Mouse (Mus musculus) layer of hippocampus, postnatal 25 days (tissue): Measurements from ENCODE around the gene Prrg2. TPM values are rescaled to one million over a fixed set of nuclear protein-coding genes. Genes with fewer than 3 reads are reported as not detected.
A peak's percentile ranks its signal among the peaks of the same experiment; 100 is the strongest.
"Not testable (repeated sequence)": the region's sequence is repeated elsewhere in the genome, so short reads cannot be mapped to it uniquely, and the experiment has no call there.

Source experiments
- DNase-seq, 2 experiments: peaks; one replicate each; pipeline ENCODE4 v3.0.0; 2022; ENCODE audit warnings: mixed read lengths in 2 of 2, low spot score in 1 of 2; ENCODE audit errors: extremely low spot score in 1 of 2
- total RNA-seq, 2 experiments: library from RNA; stranded (reverse); gene quantifications; 2 replicates each; pipeline ENCODE4 v1.2.3; 2021

Gene Prrg2
- total RNA-seq, 2 experiments from 2014 or later, result 5.6 to 6.6 TPM

- DNase-seq, result no peak
Observed at GRCm38 (mm10) chr7:45040851-45041250, 21.6 kb downstream of the Prrg2 start.

GRCm38 (mm10) chr7:45038411-45038810 lies 24.1 kb downstream of the Prrg2 start:
- no peak for DNase-seq

- peak in 1 of 2 experiments; percentile 59 for DNase-seq
Observed at GRCm38 (mm10) chr7:45037720-45038361, 24.6 kb downstream of the Prrg2 start.

GRCm38 (mm10) chr7:45036702-45037101 lies 25.8 kb downstream of the Prrg2 start:
- DNase-seq, result no peak

DNA sequence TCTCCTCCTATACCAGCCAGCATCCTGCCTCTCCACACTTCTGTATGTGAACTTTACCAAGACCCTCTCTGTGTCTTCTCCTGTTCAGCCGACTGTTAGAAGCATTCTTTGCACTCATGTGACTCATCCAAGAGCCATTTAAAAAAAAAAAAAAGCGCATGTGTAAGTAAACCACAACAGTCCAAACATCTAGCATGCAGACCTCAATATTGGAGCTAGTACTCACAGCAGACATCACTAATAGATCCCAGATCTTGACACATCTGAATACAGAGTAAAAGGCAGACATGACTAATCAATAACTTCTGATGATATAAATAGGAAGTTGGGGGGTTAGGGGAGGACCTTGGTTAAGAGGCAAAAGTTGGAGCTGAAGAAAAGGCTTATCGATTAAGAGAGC lies 26.8 kb downstream of the Prrg2 start:
- DNase-seq, result no peak

DNA sequence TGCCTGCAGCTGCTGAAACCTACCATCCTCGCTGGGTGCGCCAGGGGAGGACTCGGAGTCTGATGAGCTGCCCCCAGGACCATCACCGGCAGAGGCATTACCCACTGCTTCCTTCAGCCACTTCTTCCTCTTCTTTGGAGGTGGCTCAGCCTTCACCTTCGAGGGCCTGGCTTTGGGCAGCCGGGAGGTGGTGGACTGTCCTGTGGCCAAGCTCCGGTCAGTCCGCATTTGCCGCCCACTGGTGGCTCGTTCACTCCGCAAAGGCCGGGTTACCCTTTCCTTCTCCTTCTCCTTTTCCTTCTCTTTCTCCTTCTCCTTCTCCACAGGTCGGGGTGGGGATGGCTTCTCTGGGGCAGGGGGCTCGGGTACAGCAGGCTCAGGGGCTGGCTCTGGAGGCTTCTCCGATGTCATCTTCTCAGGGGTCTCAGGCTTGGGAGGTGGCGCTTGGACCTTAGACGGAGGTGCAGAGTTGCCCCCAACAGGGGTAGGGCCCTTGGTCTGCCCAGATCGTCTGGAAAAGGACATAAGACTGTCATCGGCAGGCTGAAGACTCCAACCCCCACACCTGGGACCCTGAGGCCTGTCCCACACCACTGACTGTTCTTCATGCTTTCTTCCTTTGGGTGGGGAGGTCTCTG lies 28.6 kb downstream of the Prrg2 start:
- no peak for DNase-seq

DNA sequence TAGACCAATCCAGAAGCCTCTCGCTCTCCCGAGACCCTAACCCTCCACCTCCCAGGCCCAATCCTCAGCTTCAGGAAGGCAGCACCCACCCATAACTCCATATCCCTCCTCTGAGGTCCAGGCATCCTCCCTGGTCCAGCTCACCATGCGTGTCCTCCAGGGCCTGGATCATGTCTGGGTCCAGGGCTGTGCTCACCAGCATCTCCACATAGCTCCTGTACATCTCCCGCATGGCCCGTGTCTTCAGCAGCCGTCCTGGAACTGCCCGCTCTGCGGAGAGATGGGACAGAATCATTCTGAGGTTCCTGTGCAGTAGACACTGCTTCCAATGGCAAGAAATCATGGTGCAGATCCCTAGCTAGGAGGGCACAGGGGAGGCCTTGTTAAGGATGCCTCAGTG lies 31.6 kb downstream of the Prrg2 start:
- no peak for DNase-seq

- no peak for DNase-seq
Observed at GRCm38 (mm10) chr7:45029995-45030394, 32.5 kb downstream of the Prrg2 start.

DNA sequence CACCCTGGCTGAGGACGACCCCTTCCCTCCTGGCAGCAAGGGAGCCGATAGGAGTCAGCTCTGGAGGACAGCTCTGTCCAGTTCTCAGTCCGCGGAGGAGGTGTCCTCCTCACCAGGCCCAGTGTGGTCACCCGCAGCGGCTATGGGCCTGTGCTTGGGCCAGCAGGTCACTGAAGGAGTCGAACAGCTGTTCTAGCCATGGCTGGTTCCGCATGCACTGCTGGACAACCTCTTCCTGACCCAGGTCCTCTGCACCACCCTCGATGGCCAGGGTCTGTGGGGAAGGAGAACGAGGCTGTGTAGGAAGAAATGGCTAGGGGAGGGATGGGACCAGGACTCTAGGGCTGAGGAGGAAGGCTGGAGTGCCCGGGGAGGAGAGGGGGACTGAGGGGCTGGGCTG lies 34.1 kb downstream of the Prrg2 start:
- DNase-seq, result no peak

GRCm38 (mm10) chr7:45027761-45028160 lies 34.7 kb downstream of the Prrg2 start:
- DNase-seq, result no peak

- no peak for DNase-seq
Observed at GRCm38 (mm10) chr7:45026256-45026655, 36.2 kb downstream of the Prrg2 start.

- no peak for DNase-seq
Observed at GRCm38 (mm10) chr7:45025601-45026220, 36.8 kb downstream of the Prrg2 start.

- no peak for DNase-seq
Observed at GRCm38 (mm10) chr7:45024281-45025248, 37.9 kb downstream of the Prrg2 start.

- not testable (repeated sequence) for DNase-seq
Observed at GRCm38 (mm10) chr7:45023711-45024110, 38.8 kb downstream of the Prrg2 start.

DNA sequence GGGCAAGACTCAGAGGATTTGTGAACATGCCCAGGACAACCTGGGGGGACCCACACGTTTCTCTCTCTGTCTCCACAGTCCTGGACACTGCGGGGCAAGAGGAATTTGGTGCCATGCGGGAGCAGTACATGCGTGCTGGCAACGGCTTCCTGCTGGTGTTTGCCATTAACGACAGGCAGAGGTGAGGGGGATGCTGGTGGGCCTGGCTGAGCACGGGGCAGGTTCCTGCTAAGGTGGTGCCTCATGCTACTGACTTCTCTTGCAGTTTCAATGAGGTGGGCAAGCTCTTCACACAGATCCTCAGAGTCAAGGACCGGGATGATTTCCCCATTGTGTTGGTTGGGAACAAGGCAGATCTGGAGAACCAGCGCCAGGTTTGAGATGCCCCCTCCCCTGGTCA lies 42.3 kb downstream of the Prrg2 start:
- DNase-seq, result no peak

DNA sequence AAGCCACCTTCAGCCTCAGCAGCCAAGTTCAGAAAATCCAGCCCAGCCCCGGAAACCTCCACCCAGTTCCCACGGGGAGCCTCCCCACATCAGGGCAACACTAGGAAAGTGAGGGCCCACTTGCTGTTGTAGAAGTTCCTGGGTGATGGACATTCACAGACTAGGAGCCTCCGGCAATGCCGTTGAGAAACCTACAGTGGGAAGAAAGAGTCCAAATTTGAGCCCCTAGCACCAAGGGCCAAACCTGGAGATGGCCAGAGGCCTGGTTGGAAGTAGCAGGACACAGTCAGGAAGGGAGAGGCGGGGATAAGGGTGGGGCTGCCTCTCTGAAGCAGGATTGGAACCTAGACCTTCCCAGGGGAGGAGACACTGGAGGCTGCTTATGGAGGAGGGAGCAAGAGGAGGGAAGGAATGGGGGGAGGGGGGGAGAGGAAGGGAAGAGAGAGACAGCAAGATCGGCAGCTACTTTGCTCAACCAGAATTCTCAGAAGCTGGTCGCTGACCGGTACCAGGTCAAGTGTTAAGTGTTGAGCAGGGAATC lies 43.4 kb downstream of the Prrg2 start:
- DNase-seq, result no peak

DNA sequence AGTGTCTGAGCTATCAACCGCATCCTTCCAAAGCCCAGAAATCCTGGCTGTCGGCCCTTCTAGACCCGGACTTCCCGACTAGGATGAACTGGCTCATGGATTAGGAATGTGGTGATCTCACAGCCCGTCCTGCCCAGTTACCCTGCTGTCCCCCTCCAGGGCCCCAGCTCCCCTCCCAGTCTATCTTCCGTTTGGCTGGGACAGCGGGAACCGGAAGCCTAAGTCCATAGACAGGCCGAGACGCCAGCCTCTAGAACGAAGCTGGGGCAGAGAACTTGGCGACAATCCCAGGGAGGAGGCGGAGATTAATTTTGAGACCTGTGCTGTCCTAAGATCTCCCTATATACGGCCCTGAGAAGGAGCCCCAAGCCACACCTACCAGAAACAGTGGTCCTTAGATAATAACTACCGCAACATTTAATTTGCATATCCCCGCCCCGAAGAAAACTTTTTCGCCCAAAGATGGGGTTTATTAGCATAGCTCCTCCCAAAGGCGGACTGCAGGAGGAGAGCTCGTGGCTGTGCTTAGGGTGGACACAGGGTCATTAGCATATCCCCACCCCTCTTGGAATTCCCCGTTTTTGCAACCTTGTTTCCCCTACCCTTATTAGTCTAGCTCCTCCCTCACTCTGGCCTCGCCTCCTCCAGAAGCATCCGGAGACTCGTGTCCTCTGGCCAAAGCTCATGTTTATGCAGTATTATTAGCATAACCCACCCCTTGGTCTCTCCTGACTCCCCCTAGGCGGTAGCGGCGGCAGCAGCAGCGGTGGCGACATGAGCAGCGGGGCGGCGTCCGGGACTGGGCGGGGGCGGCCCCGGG lies 45.0 kb downstream of the Prrg2 start, which contains the start of gene Rras:
Gene Rras (plus strand): TSS at position 720 of the 820 bp plus-strand sequence.
- DNase-seq, result peak; percentile 51 to 56

DNA sequence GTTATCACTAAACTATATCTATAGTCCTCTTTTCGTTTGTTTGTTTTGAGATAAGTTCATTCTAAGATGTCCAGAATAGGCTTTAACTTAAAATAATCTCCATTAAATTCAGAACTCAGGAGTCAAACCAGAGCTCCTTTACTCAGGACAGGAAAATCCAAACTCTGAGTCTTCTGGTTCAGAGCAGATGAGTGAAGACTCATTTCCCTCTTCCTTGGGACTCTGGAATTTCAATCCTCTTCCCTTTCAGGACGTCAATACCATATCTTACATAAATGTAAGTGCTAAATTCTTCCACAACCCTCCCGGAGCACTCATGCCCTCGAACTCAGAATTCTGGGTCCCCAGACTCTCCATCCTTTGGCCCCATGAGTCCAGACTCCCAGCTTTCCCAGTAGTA lies 45.7 kb downstream of the Prrg2 start:
- DNase-seq, result no peak

DNA sequence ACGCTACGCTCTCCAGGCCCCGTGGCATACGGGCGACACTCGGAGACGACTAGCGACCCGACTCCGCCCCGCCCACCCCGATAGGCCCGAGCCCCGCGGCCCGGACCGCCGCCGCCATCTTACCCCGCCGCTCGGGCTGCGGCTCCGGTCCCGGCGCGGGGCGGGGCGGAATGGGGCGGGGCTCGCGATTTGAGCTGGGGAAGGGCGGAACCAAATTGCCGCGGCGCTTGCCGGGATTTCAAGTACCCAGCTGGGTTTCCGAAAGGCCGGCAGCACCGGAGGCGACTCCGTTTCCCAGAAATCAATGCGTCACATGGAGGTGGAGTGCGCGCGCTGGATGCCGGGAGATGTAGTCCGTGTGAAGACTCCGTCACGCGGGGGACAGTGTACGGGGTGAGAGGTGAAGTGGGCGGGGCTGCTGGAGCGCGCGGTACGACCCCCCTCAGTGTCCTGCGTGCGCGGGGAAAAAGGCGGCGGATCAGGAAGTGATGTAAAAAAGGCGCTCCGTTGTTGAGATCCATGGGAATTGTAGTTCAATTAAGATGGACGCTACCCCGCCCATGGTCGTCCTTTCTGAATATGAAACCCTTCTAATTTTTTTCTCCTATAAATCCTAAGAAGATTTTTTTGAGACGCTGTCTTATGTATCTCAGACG lies 46.4 kb downstream of the Prrg2 start, which contains the start of gene Scaf1:
Gene Scaf1 (minus strand): TSS at position 407 of the 656 bp plus-strand sequence.
- DNase-seq, result peak; percentile 93 to 95
